Mouse (Mus musculus) cortical plate, adult 2 months (tissue): ENCODE measurements around the gene March1. TPM values are rescaled to one million over a fixed set of nuclear protein-coding genes. Genes with fewer than 3 reads are reported as not detected.

Source experiments
- H3K27ac ChIP-seq: fragments of 200-500 bp; 2 replicates; pipeline ENCODE4 v1.5.1; 2012; ENCODE audit warnings: low read length, control low read depth, inconsistent platforms; ENCODE audit not compliant: insufficient read depth
- H3K4me1 ChIP-seq: fragments of 200-500 bp; 2 replicates; pipeline ENCODE4 v1.6.1; 2011; ENCODE audit warnings: low read length; ENCODE audit not compliant: control insufficient read depth, insufficient read depth
- H3K4me3 ChIP-seq: fragments of 200-500 bp; 2 replicates; pipeline ENCODE4 v1.5.1; 2011; ENCODE audit warnings: mild to moderate bottlenecking, low read length, control low read depth; ENCODE audit not compliant: insufficient read depth
- CTCF ChIP-seq: fragments of 200-500 bp; IDR thresholded peaks from 2 replicates; pipeline ENCODE4 v1.5.1; 2011; ENCODE audit warnings: mild to moderate bottlenecking, control low read depth, low read length; ENCODE audit not compliant: insufficient read depth; ENCODE audit errors: extremely low read depth
- POLR2A ChIP-seq: fragments of 200-500 bp; IDR thresholded peaks from 2 replicates; pipeline ENCODE4 v1.6.1; 2011; ENCODE audit warnings: mild to moderate bottlenecking, low read length, control low read depth; ENCODE audit not compliant: insufficient read depth; ENCODE audit errors: extremely low read depth
- polyA plus RNA-seq: library from polyadenylated mRNA; depleted of rRNA; stranded (reverse); fragments of >200 nt; gene quantifications from 2 replicates; pipeline ENCODE4 v1.2.3, GENCODE M21; 2012

March1 gene
- polyA plus RNA-seq, 1 experiment, result 15.0 TPM

GRCm38 (mm10) chr8:65665786-65666185 lies 48.1 kb downstream of the March1 start:
- Histone ChIP-seq H3K4me1 (no peaks in the 10 kb centered on the region), H3K27ac (no peak overlapping the region), H3K4me3 (no peak overlapping the region)
- no peak for TF ChIP-seq POLR2A

GRCm38 (mm10) chr8:65743066-65743465 lies 125.4 kb downstream of the March1 start:
- Histone ChIP-seq H3K4me1 (no peaks in the 10 kb centered on the region), H3K27ac (no peak overlapping the region), H3K4me3 (no peak overlapping the region)
- TF ChIP-seq CTCF (no peak), POLR2A (no peak)

GRCm38 (mm10) chr8:65775815-65776214 lies 158.1 kb downstream of the March1 start:
- Histone ChIP-seq H3K4me1 (no peaks in the 10 kb centered on the region), H3K27ac (no peak overlapping the region), H3K4me3 (no peak overlapping the region)
- TF ChIP-seq POLR2A, result no peak
- no peak for TF ChIP-seq CTCF

GRCm38 (mm10) chr8:65781156-65781555 lies 163.5 kb downstream of the March1 start:
- Histone ChIP-seq H3K4me3 (no peak overlapping the region), H3K4me1 (no peaks in the 10 kb centered on the region), H3K27ac (no peak overlapping the region)
- TF ChIP-seq POLR2A, result no peak
- TF ChIP-seq CTCF, result no peak

- TF ChIP-seq POLR2A, result no peak
- TF ChIP-seq CTCF, result no peak
- H3K4me1 ChIP-seq, result no peaks in the 10 kb centered on the region
- H3K27ac ChIP-seq, result no peak overlapping the region
- no peak overlapping the region for H3K4me3 ChIP-seq
Measured at GRCm38 (mm10) chr8:65812971-65813370, 195.3 kb downstream of the March1 start.

GRCm38 (mm10) chr8:65922294-65923019 lies 304.8 kb downstream of the March1 start:
- Histone ChIP-seq H3K4me1 (no peaks in the 10 kb centered on the region; the same call in 1 of the 2 replicates), H3K27ac (no peak overlapping the region), H3K4me3 (no peak overlapping the region)
- TF ChIP-seq CTCF (no peak), POLR2A (no peak)

- Histone ChIP-seq H3K27ac (no peak overlapping the region), H3K4me1 (no peaks in the 10 kb centered on the region), H3K4me3 (no peak overlapping the region)
- no peak for TF ChIP-seq POLR2A
- no peak for TF ChIP-seq CTCF
Measured at GRCm38 (mm10) chr8:65956948-65957347, 339.2 kb downstream of the March1 start.

- H3K4me1 ChIP-seq, result no peaks in the 10 kb centered on the region
- H3K4me3 ChIP-seq, result no peak overlapping the region
- TF ChIP-seq CTCF (no peak), POLR2A (no peak)
- H3K27ac ChIP-seq, result no peak overlapping the region
Measured at GRCm38 (mm10) chr8:65957492-65957891, 339.8 kb downstream of the March1 start.

GRCm38 (mm10) chr8:65966502-65967222 lies 349.0 kb downstream of the March1 start:
- TF ChIP-seq CTCF, result no peak
- no peak for TF ChIP-seq POLR2A
- Histone ChIP-seq H3K4me1 (no peaks in the 10 kb centered on the region), H3K27ac (no peak overlapping the region), H3K4me3 (no peak overlapping the region)
